Mouse (Mus musculus): ENCODE results near the gene Ldb2.

The Ldb2 gene

GRCm38 (mm10) chr5:44641060-44641459, 158.4 kb downstream of the Ldb2 start:
- no peak for DNase-seq

GRCm38 (mm10) chr5:44635546-44635945, 163.9 kb downstream of the Ldb2 start:
- no peak for DNase-seq

GRCm38 (mm10) chr5:44629034-44629625, 170.3 kb downstream of the Ldb2 start:
- DNase-seq: no peak

DNA sequence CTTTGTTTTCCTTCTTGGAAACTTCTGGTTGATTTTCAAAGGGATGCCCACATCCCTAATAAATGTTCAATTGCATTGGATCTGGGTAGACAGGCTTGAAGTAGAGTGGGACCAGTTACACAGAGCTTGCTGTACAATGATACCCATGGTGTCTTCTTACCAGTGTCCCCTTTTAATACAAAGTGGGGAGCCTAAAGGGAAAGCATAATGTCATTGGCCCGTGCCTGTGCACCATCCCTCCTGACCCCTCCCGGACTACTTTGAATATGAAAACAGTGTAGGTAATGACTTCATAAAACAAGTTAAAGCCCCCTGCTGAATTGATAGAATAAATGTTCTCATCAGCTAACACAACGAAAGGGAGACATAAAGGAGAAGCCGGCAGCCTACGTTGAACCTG, 172.0 kb downstream of the Ldb2 start:
- DNase-seq: no peak

DNA sequence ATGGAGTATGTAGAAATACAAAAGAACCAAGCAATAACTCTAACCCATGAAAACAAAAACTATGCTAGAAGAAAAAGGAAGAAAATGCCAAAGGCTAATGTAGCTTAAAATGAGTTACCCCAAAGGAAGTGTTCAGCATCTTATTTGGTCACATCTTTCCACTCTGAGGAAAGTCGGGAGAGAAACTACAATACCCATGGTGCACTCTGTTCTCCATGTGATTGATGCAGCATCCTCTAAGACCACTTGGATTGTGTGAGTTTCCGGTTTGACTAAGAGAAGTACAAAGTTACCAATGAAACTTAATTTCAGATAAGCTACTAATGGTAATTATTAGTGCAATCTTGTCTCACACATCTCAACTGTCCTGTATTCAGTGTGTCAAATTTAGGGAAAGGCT, 172.6 kb downstream of the Ldb2 start:
- DNase-seq: no peak

DNA sequence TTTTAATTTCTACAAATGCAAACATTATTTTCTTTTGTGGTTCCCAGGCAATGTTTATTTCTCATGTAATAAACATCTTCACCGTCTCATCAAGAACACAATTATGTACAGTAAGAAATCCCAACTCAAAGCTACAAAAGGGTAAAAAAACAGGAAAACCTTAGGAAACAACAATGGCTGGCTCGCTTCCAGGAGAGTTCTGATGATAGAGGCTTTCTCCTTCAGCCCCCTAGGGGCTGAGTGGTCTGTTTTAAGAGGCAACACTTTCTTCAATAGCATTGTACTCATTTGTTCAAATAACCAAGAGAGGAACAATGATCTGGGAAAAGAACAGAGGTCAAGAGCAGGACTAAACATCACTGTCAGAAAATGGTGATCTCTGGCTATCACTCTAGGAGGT, 173.4 kb downstream of the Ldb2 start:
- no peak for DNase-seq

- no peak for DNase-seq
These were observed 183.8 kb downstream of the Ldb2 start for GRCm38 (mm10) chr5:44615677-44616076.

- no peak for DNase-seq
These were observed 190.6 kb downstream of the Ldb2 start for GRCm38 (mm10) chr5:44608901-44609300.

DNA sequence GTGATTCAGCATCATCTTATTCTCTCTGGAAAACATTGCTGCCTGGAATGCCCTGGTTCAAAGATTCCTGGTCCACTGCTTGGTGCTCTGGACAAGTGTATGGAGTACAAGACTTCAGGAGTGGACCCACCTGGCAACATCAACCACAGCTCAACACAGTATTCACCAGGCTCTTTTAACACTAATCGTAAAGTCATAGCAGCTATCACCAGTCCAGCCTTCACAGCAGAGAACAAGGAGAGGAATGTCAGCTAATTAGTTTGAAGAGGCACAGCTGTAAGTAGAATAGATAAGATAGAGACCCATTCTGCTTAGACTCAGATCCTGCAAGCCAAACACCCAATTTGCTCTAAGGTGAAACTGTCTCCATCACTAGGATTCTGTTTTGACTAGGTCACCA, 198.1 kb downstream of the Ldb2 start:
- DNase-seq: no peak

- no peak for DNase-seq
These were observed 205.8 kb downstream of the Ldb2 start for GRCm38 (mm10) chr5:44593522-44594218.

DNA sequence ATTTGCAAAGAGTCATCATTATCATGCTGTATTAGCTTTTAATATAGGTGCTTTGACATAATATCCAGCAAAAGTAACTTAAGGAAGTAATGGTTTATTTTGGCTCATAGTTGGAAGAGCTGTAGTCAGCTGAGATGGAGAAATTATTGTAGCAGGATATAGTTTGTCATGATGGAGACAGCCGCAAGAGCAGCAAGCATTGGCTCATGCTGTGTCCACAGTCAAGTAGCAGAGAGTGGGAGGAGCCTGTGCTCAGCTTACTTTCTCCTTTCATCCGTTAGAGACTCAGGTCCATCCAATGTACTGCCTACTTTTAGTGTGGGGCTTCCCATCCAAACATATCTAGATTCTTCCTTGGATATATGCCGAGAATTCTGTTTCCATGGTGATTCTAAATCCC, 208.7 kb downstream of the Ldb2 start:
- no peak for DNase-seq

DNA sequence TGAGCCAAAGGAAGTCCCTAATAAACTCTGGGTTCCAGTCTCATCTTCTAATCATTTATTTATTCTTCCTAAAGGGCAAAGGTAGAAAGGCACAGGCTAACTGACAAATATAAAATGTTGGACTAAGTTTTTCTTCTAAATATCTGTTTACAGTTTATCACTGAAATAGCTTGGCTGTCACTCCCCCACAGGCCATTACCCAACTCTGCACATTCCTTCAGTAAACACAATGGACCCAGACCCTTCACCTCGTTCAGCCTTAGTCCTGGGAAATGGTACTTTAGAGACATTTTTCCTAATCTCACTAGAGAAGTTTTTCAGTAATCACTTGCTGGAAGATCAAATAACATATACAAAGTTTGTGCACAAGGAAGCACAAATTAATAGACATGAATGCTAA, 210.2 kb downstream of the Ldb2 start:
- no peak for DNase-seq

GRCm38 (mm10) chr5:44586571-44586970, 212.9 kb downstream of the Ldb2 start:
- no peak for DNase-seq

GRCm38 (mm10) chr5:44579899-44580459, 219.5 kb downstream of the Ldb2 start:
- DNase-seq: no peak

GRCm38 (mm10) chr5:44576682-44577349, 222.7 kb downstream of the Ldb2 start:
- DNase-seq: no peak

DNA sequence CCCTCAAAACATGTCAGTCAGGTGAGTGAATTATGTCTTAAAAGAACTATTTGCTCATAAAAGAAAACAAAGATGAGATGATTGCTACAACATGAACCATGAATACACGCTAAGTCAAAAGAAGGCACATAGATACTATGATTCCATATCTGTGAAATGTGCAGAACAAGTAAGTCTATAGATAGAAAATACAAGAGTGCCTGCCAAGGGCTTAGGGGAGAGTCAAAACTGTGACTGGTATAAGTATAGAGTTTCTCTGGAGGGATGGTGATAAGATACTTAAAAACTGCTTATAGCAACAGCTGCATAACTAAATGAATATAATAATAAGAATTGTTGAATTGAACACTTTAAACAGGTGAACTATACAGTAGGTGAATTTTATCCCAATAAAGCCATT, 224.8 kb downstream of the Ldb2 start:
- no peak for DNase-seq

DNA sequence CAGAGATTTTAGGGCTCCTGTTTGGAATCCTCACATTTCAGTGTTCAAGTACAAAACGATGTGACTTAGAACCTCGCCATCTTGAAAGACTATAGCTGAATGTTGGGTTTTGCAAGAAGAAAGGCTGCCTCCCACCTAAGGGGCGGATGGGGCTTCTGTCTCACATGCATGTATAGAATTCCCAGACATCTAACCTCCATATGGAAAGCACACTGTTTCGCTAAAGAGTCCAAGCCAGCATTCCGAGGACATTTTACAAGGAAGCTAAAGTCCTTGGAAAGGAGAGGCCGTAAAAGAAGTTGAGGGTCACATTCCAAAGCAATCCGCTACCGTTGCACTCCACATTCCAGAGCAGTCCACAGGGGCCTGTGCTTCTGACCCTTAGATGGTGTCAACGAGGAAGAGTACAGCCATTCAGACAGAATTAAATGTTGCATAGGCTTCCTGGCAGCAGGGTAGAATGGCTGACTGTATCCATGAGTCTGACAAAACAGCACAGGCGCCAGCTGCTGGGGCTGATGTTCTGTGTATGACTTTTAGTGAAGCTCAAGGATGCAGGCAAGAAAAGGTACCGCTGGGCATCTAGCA, 245.6 kb downstream of the Ldb2 start:
- no peak for DNase-seq

- no peak for DNase-seq
These were observed 246.3 kb downstream of the Ldb2 start for GRCm38 (mm10) chr5:44553155-44553554.

GRCm38 (mm10) chr5:44552121-44552520, 247.4 kb downstream of the Ldb2 start:
- no peak for DNase-seq

DNA sequence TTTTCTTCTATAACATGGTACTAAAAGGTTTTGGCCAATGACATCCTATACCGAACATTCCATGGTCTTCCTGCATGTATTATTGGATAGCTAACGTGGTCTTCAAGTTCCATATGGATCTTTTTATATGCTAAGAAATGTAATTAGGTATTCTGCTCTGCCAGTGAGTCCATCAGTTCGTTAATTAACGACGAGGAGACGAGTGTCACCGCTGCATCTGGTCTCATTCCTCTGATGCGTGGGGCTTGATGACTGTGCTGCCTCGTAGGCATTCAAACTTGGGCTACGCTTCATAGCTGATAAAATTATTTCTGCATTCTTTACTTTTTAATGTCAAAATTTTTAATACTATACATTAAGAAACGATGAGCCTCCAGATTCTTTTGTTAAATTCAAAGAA, 251.0 kb downstream of the Ldb2 start:
- no peak for DNase-seq

- DNase-seq: no peak
These were observed 255.9 kb downstream of the Ldb2 start for GRCm38 (mm10) chr5:44543472-44544132.

DNA sequence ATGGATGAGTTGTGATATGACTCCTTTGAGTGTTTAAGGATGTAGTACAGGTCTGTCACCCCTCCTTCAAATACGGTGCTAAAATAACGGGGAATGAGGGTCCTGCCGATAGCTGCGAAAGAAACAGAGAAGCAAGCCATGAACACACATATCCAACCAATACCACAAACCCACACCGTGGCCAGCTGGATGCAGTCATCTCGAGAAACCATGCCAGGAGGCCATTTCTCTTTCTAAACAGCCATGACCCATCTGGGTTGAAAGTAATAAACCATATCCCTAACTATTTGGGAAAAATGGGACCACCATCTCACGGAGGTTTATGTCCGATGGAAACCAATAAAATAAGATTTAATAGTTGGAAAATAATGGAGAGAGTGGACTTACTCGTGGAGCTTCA, 257.7 kb downstream of the Ldb2 start:
- DNase-seq: no peak

DNA sequence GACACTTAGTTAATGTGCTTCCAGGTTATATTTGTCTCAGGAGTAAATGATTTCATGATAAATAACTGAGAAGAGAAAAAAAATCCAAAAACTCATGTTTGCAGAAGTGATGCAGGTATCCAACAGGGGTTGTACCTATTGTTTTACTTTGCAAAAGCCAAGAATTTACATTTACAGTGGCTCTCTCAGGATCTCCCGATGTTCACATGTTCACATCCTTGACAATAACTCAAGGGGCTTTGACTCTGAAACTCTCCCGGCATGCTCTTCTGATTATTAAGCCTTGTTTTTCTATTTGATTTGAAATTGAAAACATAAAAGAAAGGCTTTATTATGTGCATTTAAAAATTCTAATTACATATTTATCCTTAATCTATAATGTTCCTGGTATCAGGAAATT, 260.8 kb downstream of the Ldb2 start:
- DNase-seq: no peak

Measured in B cell, adult 2 months (primary cell).